30 mouse cellular contexts compared by ENCODE assay signal in the genomic region with DNA sequence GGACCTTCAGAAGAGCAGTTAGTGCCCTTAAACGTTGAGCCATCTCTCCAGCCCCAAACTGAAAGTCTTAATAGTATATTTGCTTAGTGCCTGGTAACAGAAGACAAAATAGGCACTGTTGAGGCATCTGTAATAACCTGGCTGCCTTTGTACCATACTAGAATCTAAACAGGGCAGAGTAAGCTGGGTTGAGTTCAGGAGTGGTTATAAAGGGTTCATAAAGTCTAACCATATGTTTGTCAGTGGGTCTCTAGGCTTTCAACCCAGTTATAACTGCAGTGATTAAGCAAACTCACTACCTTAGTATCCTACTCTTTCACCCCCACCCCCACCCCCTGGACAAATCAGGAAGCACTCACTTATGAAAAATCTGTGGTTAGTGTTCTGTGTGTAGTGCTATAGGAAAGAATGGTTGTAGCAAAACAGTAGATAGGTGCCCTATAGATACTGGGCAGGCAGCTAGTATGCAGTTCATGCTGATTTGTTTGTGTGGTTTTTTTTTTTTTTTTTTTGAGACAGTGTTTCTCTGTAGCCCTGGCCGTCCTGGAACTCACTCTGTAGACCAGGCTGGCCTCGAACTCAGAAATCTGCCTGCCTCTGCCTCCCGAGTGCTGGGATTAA. TPM values are rescaled to one million over a fixed set of nuclear protein-coding genes. Genes with fewer than 3 reads are reported as not detected.
DNase-seq lines count a peak whose midpoint lies in the region; ATAC-seq and TF ChIP-seq lines count a peak whose summit lies in the region.
"Had no signal": no experiment of that assay in that cellular context is flagged by ENCODE, and none has a peak within 500 bp of the region (broad histone marks: within the 10 kb centered on the region; RNA-seq: fewer than 3 reads in every experiment).

No protein-coding gene starts in this region.

- 63% methylated on average over 4 of the region's 4 CpGs for WGBS in liver, embryonic 11.5 days
- WGBS in liver, embryonic 13.5 days (ENCODE audit: insufficient replicate concordance), result 64% methylated on average over 4 of the region's 4 CpGs
- WGBS in stomach, embryonic 15.5 days, result 69% methylated on average over 4 of the region's 4 CpGs
- 88% methylated on average over 4 of the region's 4 CpGs for WGBS in midbrain, postnatal 0 days

- no peak overlapping the region for H3K4me3 ChIP-seq in liver, embryonic 11.5 days (ENCODE audit: low read depth, low read length)
- H3K4me3 ChIP-seq in liver, embryonic 13.5 days (replicated peaks), result no peak overlapping the region
- H3K4me3 ChIP-seq in stomach, embryonic 15.5 days (replicated peaks), result no peak overlapping the region
- no peak overlapping the region for H3K4me3 ChIP-seq in left cerebral cortex, adult 2 months
- H3K4me3 ChIP-seq in midbrain, postnatal 0 days (ENCODE audit: low read depth, low read length), result no peak overlapping the region
- H3K4me3 ChIP-seq: gastrocnemius, adult 2 months; heart, embryonic 13.5 days; midbrain, embryonic 13.5 days had no signal

- intact Hi-C loops in left cerebral cortex, adult 2 months (cut with DNase I), result no loop called here

- H3K27me3 ChIP-seq in liver, embryonic 11.5 days (replicated peaks; ENCODE audit: control insufficient read depth, insufficient read depth, low read length), result no peaks in the 10 kb centered on the region
- no peaks in the 10 kb centered on the region for H3K27me3 ChIP-seq in liver, embryonic 13.5 days
- H3K27me3 ChIP-seq in stomach, embryonic 15.5 days (replicated peaks), result no peaks in the 10 kb centered on the region
- H3K27me3 ChIP-seq in midbrain, postnatal 0 days (ENCODE audit: insufficient read depth, low read length), result no peaks in the 10 kb centered on the region
- H3K27me3 ChIP-seq: heart, embryonic 13.5 days; midbrain, embryonic 13.5 days; Patski had no signal

- no peak for DNase-seq in liver, embryonic 11.5 days (ENCODE audit: low spot score)
- no peak for DNase-seq in liver
- DNase-seq in R1 (ENCODE audit: low read depth, low spot score), result peak; percentile 42
- DNase-seq in liver, embryonic 13.5 days, result no peak
- no peak for DNase-seq in left cerebral cortex, adult 2 months (ENCODE audit: extremely low spot score in 1 of 2, low spot score in 2 of 2)
- DNase-seq in midbrain, postnatal 0 days (ENCODE audit: low spot score), result no peak
- no peak for DNase-seq in cerebellum, adult 11-12 months
- DNase-seq: adrenal gland, postnatal 14 days; B cell, adult 2 months; cerebellum, postnatal 10 days; embryo, embryonic 11 days; gastrocnemius, adult 2 months; heart, postnatal 36 days; kidney, adult 18-20 months; lung, embryonic 14.5 days; right cerebral cortex, postnatal 4 days; thymus, postnatal 4 days had no signal

- H3K4me2 ChIP-seq in liver, embryonic 11.5 days, result no peak overlapping the region
- no peak overlapping the region for H3K4me2 ChIP-seq in liver, embryonic 13.5 days
- no peak overlapping the region for H3K4me2 ChIP-seq in stomach, embryonic 15.5 days
- no peak overlapping the region for H3K4me2 ChIP-seq in midbrain, postnatal 0 days (ENCODE audit: low read depth, low read length, poor library complexity, severe bottlenecking)
- H3K4me2 ChIP-seq: heart, embryonic 13.5 days; hindbrain, embryonic 14.5 days; lung, embryonic 14.5 days; midbrain, embryonic 13.5 days had no signal

- H3K9me3 ChIP-seq in liver, embryonic 11.5 days (ENCODE audit: control insufficient read depth, low read length), result no peaks in the 10 kb centered on the region
- no peaks in the 10 kb centered on the region for H3K9me3 ChIP-seq in liver, embryonic 13.5 days (replicated peaks)
- no peaks in the 10 kb centered on the region for H3K9me3 ChIP-seq in stomach, embryonic 15.5 days
- H3K9me3 ChIP-seq in midbrain, postnatal 0 days (ENCODE audit: low read length), result no peaks in the 10 kb centered on the region
- H3K9me3 ChIP-seq: heart, embryonic 13.5 days; midbrain, embryonic 13.5 days had no signal

- ATAC-seq in liver, embryonic 11.5 days (replicated peaks; ENCODE audit: low FRiP score), result peak; percentile 14; the same call in 1 of the 2 replicates
- ATAC-seq in liver, embryonic 13.5 days (ENCODE audit: low read depth), result peak; percentile 37
- ATAC-seq in stomach, embryonic 15.5 days (ENCODE audit: insufficient read depth, low FRiP score, low read depth), result peak; percentile 18; the same call in 1 of the 2 replicates
- ATAC-seq in midbrain, postnatal 0 days (ENCODE audit: low FRiP score), result no peak
- ATAC-seq: activated CD4-positive, CD25-positive, alpha-beta regulatory T cell, adult 4 months; midbrain, embryonic 13.5 days; Patski had no signal

- peaks cover 18% of the 10 kb centered on the region for H3K36me3 ChIP-seq in liver, embryonic 11.5 days (ENCODE audit: control insufficient read depth, insufficient read depth, low read length)
- H3K36me3 ChIP-seq in liver, embryonic 13.5 days, result peaks cover 65% of the 10 kb centered on the region
- H3K36me3 ChIP-seq in stomach, embryonic 15.5 days, result peaks cover 17% of the 10 kb centered on the region
- peaks cover 3% of the 10 kb centered on the region; the same call in 1 of the 2 replicates for H3K36me3 ChIP-seq in midbrain, postnatal 0 days (ENCODE audit: insufficient read depth, low read length)

- no peak overlapping the region for H3K27ac ChIP-seq in liver, embryonic 11.5 days (ENCODE audit: low read depth, low read length)
- H3K27ac ChIP-seq in liver, embryonic 13.5 days, result no peak overlapping the region
- no peak overlapping the region for H3K27ac ChIP-seq in stomach, embryonic 15.5 days
- no peak overlapping the region for H3K27ac ChIP-seq in left cerebral cortex, adult 2 months
- no peak overlapping the region for H3K27ac ChIP-seq in midbrain, postnatal 0 days (ENCODE audit: low read depth, low read length)
- H3K27ac ChIP-seq: gastrocnemius, adult 2 months; hindbrain, embryonic 14.5 days; kidney, postnatal 0 days; macrophage; midbrain, embryonic 13.5 days had no signal

- no peaks in the 10 kb centered on the region; the same call in 1 of the 2 replicates for H3K4me1 ChIP-seq in liver, embryonic 11.5 days (replicated peaks; ENCODE audit: control insufficient read depth, insufficient read depth, low read length)
- 0 out of 2 replicates have a peak, but pooled peaks cover 2% of the 10 kb centered on the region for H3K4me1 ChIP-seq in liver, embryonic 13.5 days (replicated peaks)
- H3K4me1 ChIP-seq in stomach, embryonic 15.5 days, result no peaks in the 10 kb centered on the region
- H3K4me1 ChIP-seq in midbrain, postnatal 0 days (ENCODE audit: insufficient read depth, low read length), result no peaks in the 10 kb centered on the region
- H3K4me1 ChIP-seq: midbrain, embryonic 13.5 days had no signal

- H3K9ac ChIP-seq in liver, embryonic 11.5 days (ENCODE audit: low read depth, low read length), result no peak overlapping the region
- H3K9ac ChIP-seq in liver, embryonic 13.5 days, result no peak overlapping the region
- no peak overlapping the region for H3K9ac ChIP-seq in stomach, embryonic 15.5 days
- no peak overlapping the region for H3K9ac ChIP-seq in midbrain, postnatal 0 days (replicated peaks; ENCODE audit: low read length, poor library complexity, severe bottlenecking)
- H3K9ac ChIP-seq: heart, embryonic 13.5 days; hindbrain, embryonic 14.5 days; lung, embryonic 14.5 days; midbrain, embryonic 13.5 days had no signal

- TF ChIP-seq CTCF in left cerebral cortex, adult 2 months (IDR thresholded peaks at IDR 0.05), result no peak
- TF ChIP-seq CTCF in midbrain, postnatal 0 days (IDR thresholded peaks at IDR 0.05), result no peak

RNA-seq across cellular contexts. Expression of gene Fxyd4, which starts 10.5 kb away (rescaled TPM):
- 1.2 and 2.1 TPM in 2 replicates for polyA plus RNA-seq in liver, embryonic 11.5 days (2014; fragmentation: Nextera tagmentation; extraction: Ambion mirVana)
- 0.37 and 0.38 TPM in 2 replicates for polyA plus RNA-seq in liver, embryonic 13.5 days (2015; fragmentation: Nextera tagmentation; extraction: Ambion mirVana)
- 2.7 and 2.9 TPM in 2 replicates for polyA plus RNA-seq in stomach, embryonic 15.5 days (2015; fragmentation: Nextera tagmentation; extraction: Ambion mirVana)
- not detected for total RNA-seq in left cerebral cortex, adult 2 months (2021)
- not detected in 2 replicates for total RNA-seq in midbrain, postnatal 0 days (2014; rRNA removed)
- 0.49 and 0.96 TPM in 2 replicates for polyA plus RNA-seq in midbrain, postnatal 0 days (2015; fragmentation: Nextera tagmentation; extraction: Ambion mirVana)
- total RNA-seq: adrenal gland, postnatal 14 days; gastrocnemius, adult 2 months; heart, postnatal 36 days; layer of hippocampus, adult 18-20 months; layer of hippocampus, postnatal 25 days; left cerebral cortex, postnatal 14 days had no signal
- polyA plus RNA-seq: brain, embryonic 14.5 days; macrophage; testis, adult 2 months had no signal

RNA-seq across cellular contexts. Expression of gene Hnrnpf, which starts 26.9 kb away (rescaled TPM):
- polyA plus RNA-seq in liver, embryonic 11.5 days (2014; fragmentation: Nextera tagmentation; extraction: Ambion mirVana), result 960 and 1,037 TPM in 2 replicates
- polyA plus RNA-seq in liver, embryonic 13.5 days (2015; fragmentation: Nextera tagmentation; extraction: Ambion mirVana), result 594 and 691 TPM in 2 replicates
- 705 and 736 TPM in 2 replicates for polyA plus RNA-seq in stomach, embryonic 15.5 days (2015; fragmentation: Nextera tagmentation; extraction: Ambion mirVana)
- total RNA-seq in left cerebral cortex, adult 2 months (2021), result 100 to 1,000 TPM; 111 to 116 TPM
- total RNA-seq in midbrain, postnatal 0 days (2014; rRNA removed), result 154 and 159 TPM in 2 replicates
- polyA plus RNA-seq in midbrain, postnatal 0 days (2015; fragmentation: Nextera tagmentation; extraction: Ambion mirVana), result 173 and 183 TPM in 2 replicates
